Mouse (Mus musculus): ENCODE data around the gene Man2a2.

Man2a2 gene

GRCm38 (mm10) chr7:80371041-80371751 is at the start of gene Man2a2:
Gene Man2a2 (minus strand): TSS chr7:80371375.
- no peak for DNase-seq (ENCODE audit: low read depth, low spot score)

GRCm38 (mm10) chr7:80420586-80420985 is 49.4 kb upstream of the Man2a2 start:
- no peak for DNase-seq (ENCODE audit: low read depth, low spot score)

- no peak for DNase-seq (ENCODE audit: low read depth, low spot score)
Observed at GRCm38 (mm10) chr7:80419278-80419677, 48.1 kb upstream of the Man2a2 start.

GRCm38 (mm10) chr7:80418036-80418435 is 46.9 kb upstream of the Man2a2 start:
- no peak for DNase-seq (ENCODE audit: low read depth, low spot score)

- no peak for DNase-seq (ENCODE audit: low read depth, low spot score)
Observed at GRCm38 (mm10) chr7:80417601-80418000, 46.4 kb upstream of the Man2a2 start.

- no peak for DNase-seq (ENCODE audit: low read depth, low spot score)
Observed at GRCm38 (mm10) chr7:80416969-80417368, 45.8 kb upstream of the Man2a2 start.

GRCm38 (mm10) chr7:80414303-80414855 is 43.2 kb upstream of the Man2a2 start:
- no peak for DNase-seq (ENCODE audit: low read depth, low spot score)

- DNase-seq (ENCODE audit: low read depth, low spot score): no peak
Observed at GRCm38 (mm10) chr7:80413512-80414302, 42.5 kb upstream of the Man2a2 start.

GRCm38 (mm10) chr7:80412781-80413180 is 41.6 kb upstream of the Man2a2 start:
- no peak for DNase-seq (ENCODE audit: low read depth, low spot score)

- no peak for DNase-seq (ENCODE audit: low read depth, low spot score)
Observed at GRCm38 (mm10) chr7:80412279-80412678, 41.1 kb upstream of the Man2a2 start.

- no peak for DNase-seq (ENCODE audit: low read depth, low spot score)
Observed at GRCm38 (mm10) chr7:80410380-80410779, 39.2 kb upstream of the Man2a2 start.

GRCm38 (mm10) chr7:80407712-80408111 is 36.5 kb upstream of the Man2a2 start:
- DNase-seq (ENCODE audit: low read depth, low spot score): no peak

- no peak for DNase-seq (ENCODE audit: low read depth, low spot score)
Observed at GRCm38 (mm10) chr7:80406186-80406585, 35.0 kb upstream of the Man2a2 start.

- no peak for DNase-seq (ENCODE audit: low read depth, low spot score)
Observed at GRCm38 (mm10) chr7:80405188-80405695, 34.1 kb upstream of the Man2a2 start, which contains the start of gene Furin. Gene Furin (minus strand): TSS chr7:80405436.

GRCm38 (mm10) chr7:80404101-80404894 is 33.1 kb upstream of the Man2a2 start:
- no peak for DNase-seq (ENCODE audit: low read depth, low spot score)

- no peak for DNase-seq (ENCODE audit: low read depth, low spot score)
Observed at GRCm38 (mm10) chr7:80403551-80403950, 32.4 kb upstream of the Man2a2 start.

GRCm38 (mm10) chr7:80402651-80403321 is 31.6 kb upstream of the Man2a2 start:
- no peak for DNase-seq (ENCODE audit: low read depth, low spot score)

- DNase-seq (ENCODE audit: low read depth, low spot score): no peak
Observed at GRCm38 (mm10) chr7:80401860-80402641, 30.9 kb upstream of the Man2a2 start.

- no peak for DNase-seq (ENCODE audit: low read depth, low spot score)
Observed at GRCm38 (mm10) chr7:80401041-80401859, 30.1 kb upstream of the Man2a2 start.

Data from WW6 (cell line).